Mouse (Mus musculus) liver, embryonic 11.5 days (tissue): ENCODE data around the gene Nepn. TPM values are rescaled to one million over a fixed set of nuclear protein-coding genes. Genes with fewer than 3 reads are reported as not detected.
"Not testable (repeated sequence)": the region's sequence is repeated elsewhere in the genome, so short reads cannot be mapped to it uniquely, and the experiment has no call there.

Experiments
- ATAC-seq: fragments of 200-750 bp; cut with Nextera tagmentation; replicated peaks from 2 replicates; pipeline ENCODE4 v1.8.0; 2017; ENCODE audit warnings: moderate number of reproducible peaks, mild to moderate bottlenecking, moderate TSS enrichment, moderate library complexity; ENCODE audit not compliant: low FRiP score
- DNase-seq: peaks from one replicate; pipeline ENCODE4 v3.0.0-alpha.2; 2017; ENCODE audit warnings: low spot score
- H3K27ac ChIP-seq: fragments of 300-500 bp; sonication (generic); 2 replicates; pipeline ENCODE4 v1.5.1; 2014; ENCODE audit warnings: mild to moderate bottlenecking, low read depth, low read length, control low read depth
- H3K27me3 ChIP-seq: fragments of 300-500 bp; sonication (generic); replicated peaks from 2 replicates; pipeline ENCODE4 v1.6.1; 2014; ENCODE audit warnings: low read length, mixed read lengths; ENCODE audit not compliant: control insufficient read depth, insufficient read depth
- H3K36me3 ChIP-seq: fragments of 300-500 bp; sonication (generic); 2 replicates; pipeline ENCODE4 v1.6.1; 2014; ENCODE audit warnings: mild to moderate bottlenecking, low read length, moderate library complexity, mixed read lengths; ENCODE audit not compliant: control insufficient read depth, insufficient read depth
- H3K4me1 ChIP-seq: fragments of 300-500 bp; sonication (generic); replicated peaks from 2 replicates; pipeline ENCODE4 v1.6.1; 2014; ENCODE audit warnings: low read length, mixed read lengths; ENCODE audit not compliant: control insufficient read depth, insufficient read depth
- H3K4me2 ChIP-seq: fragments of 300-500 bp; sonication (generic); 2 replicates; pipeline ENCODE4 v1.6.1; 2014; ENCODE audit warnings: mild to moderate bottlenecking, control low read depth, moderate library complexity
- H3K4me3 ChIP-seq: fragments of 300-500 bp; sonication (generic); 2 replicates; pipeline ENCODE4 v1.5.1; 2014; ENCODE audit warnings: low read depth, low read length, control low read depth
- H3K9ac ChIP-seq: fragments of 300-500 bp; sonication (generic); 2 replicates; pipeline ENCODE4 v1.6.1; 2014; ENCODE audit warnings: low read depth, low read length, control low read depth
- H3K9me3 ChIP-seq: fragments of 300-500 bp; sonication (generic); 2 replicates; pipeline ENCODE4 v1.6.1; 2016; ENCODE audit warnings: low read length, inconsistent platforms, mixed read lengths; ENCODE audit not compliant: control insufficient read depth
- WGBS: fragments of 180-500 bp; shearing (Covaris S2); extraction: QIAGEN DNeasy Blood & Tissue Kit; methylation state at CpG from one replicate; pipeline ENCODE4 v1.1.7; 2014; 5-methylcytosine and 5-hydroxymethylcytosine counted together
- polyA plus RNA-seq: library from polyadenylated mRNA; unstranded; fragments of >200 nt; fragmentation: Nextera tagmentation; extraction: Ambion mirVana; gene quantifications from 2 replicates; pipeline ENCODE4 v1.2.1, GENCODE M21; 2014

Nepn gene
- polyA plus RNA-seq, result 2.1 and 3.8 TPM in 2 replicates

DNA sequence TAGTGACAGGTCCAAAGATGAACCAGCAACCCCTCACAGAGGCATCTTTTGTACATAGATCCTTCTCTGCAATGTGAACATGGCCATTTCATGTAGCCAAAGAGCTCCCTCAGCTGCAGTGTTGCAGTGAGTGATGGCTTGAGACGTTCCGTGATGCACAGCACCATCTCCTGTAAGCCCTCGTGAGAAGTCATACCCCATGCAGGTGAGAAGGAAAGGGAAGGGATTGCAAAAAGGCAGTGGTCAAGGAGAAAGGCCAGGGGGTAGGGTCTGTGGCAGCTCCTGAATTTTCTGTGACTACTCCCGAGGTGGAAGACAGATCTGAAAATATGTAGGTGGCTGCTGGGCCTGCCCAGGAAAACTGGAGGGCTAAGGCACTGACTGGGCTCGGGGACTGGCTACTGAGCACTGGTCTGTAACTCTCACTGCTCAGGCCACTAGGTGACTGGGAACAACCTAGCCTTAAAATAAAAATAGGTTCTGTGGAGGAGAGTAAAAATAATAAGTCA, at the start of gene Nepn:
Nepn (plus strand) TSS at position 51 of the 509 bp plus-strand sequence.
- WGBS, result 68% methylated on average over 5 of the region's 5 CpGs
- Histone ChIP-seq H3K4me2 (no peak within 1 kb of the TSS), H3K9me3 (no peaks in the 10 kb centered on the region), H3K4me1 (no peaks in the 10 kb centered on the region), H3K36me3 (no peaks in the 10 kb centered on the region), H3K27me3 (no peaks in the 10 kb centered on the region), H3K9ac (no peak within 1 kb of the TSS), H3K4me3 (no peak within 1 kb of the TSS), H3K27ac (no peak within 1 kb of the TSS)
- ATAC-seq, result no peak
- no peak for DNase-seq

DNA sequence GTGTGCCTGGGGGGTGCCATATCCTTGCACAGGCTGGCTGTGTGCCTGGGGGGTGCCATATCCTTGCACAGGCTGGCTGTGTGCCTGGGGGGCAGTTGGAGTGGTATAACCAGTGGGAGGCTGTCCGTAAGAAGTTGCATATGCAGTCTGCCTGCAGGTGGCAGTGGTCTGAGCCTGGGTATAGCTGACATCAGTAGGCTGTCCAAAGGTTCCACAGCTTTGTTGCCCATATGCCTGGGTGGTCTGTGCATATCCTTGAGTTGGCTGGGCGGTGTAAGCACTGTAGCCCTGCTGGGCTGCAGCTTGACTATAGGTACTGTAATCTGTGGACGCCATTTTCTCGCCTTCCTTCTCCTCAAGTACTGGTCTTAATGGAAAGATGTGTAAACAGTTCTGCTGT, 45.4 kb upstream of the Nepn start:
- WGBS, result 96% methylated on average over 4 of the region's 4 CpGs
- H3K36me3 ChIP-seq, result peaks cover 11% of the 10 kb centered on the region
- H3K4me3 ChIP-seq, H3K9ac ChIP-seq, H3K27ac ChIP-seq, ATAC-seq, DNase-seq, H3K9me3 ChIP-seq, H3K4me2 ChIP-seq, H3K4me1 ChIP-seq, H3K27me3 ChIP-seq: not testable (repeated sequence)

DNA sequence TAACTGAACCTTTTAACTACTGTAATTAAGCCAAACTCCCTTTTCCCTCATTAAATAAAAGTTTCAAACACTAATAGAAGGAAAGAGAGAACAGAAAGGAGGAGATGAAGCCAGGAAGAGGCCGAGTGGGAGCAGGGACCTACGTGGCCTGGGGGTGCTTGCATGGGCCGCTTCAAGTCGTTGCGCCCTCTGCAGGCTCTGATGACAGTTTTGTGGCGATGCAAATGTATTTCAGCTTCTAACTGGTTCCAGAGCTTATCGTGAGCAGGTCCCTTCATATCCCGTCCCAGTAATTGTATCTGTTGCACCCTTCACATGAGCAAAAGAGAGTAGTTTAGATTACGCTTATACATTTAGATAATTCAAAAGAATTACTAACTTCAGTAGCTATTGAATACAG, 35.6 kb upstream of the Nepn start:
- WGBS, result 82% methylated on average over 9 of the region's 9 CpGs
- H3K4me2 ChIP-seq, result no peak overlapping the region
- no peaks in the 10 kb centered on the region for H3K4me1 ChIP-seq
- H3K27ac ChIP-seq, result no peak overlapping the region
- H3K9me3 ChIP-seq, result no peaks in the 10 kb centered on the region
- no peak for ATAC-seq
- H3K36me3 ChIP-seq, result peaks cover 15% of the 10 kb centered on the region
- H3K9ac ChIP-seq, result no peak overlapping the region
- H3K27me3 ChIP-seq, result no peaks in the 10 kb centered on the region
- no peak overlapping the region for H3K4me3 ChIP-seq
- DNase-seq, result no peak

DNA sequence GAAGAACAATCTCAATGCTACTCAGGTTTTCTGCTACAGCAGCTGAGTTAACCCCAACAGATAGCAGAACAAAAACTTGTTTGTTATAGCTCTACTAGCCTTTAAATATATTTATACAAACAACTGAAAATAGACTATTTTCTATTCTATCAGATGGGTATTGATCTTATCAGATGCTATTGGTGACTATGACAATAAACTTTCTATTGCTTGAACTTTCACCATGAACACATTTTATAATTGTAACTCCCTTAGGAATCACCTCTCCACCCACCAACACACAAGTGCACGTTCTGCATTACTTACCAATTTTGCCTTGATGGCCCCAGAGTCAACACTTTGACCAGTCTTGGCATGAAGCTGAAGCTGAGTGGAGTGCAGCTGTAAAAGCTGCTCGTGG, 30.3 kb upstream of the Nepn start, which contains the start of gene Gm26741:
Gm26741 (plus strand) TSS at position 301 of the 400 bp plus-strand sequence.
- WGBS, result 82% methylated on average over 2 of the region's 2 CpGs
- no peak for DNase-seq
- H3K9ac ChIP-seq, result no peak within 1 kb of the TSS
- H3K4me3 ChIP-seq, result no peak within 1 kb of the TSS
- ATAC-seq, result no peak
- H3K27me3 ChIP-seq, result no peaks in the 10 kb centered on the region
- H3K36me3 ChIP-seq, result 0 out of 2 replicates have a peak, but pooled peaks cover 2% of the 10 kb centered on the region
- no peak within 1 kb of the TSS for H3K27ac ChIP-seq
- no peak within 1 kb of the TSS for H3K4me2 ChIP-seq
- no peaks in the 10 kb centered on the region for H3K9me3 ChIP-seq
- H3K4me1 ChIP-seq, result no peaks in the 10 kb centered on the region

DNA sequence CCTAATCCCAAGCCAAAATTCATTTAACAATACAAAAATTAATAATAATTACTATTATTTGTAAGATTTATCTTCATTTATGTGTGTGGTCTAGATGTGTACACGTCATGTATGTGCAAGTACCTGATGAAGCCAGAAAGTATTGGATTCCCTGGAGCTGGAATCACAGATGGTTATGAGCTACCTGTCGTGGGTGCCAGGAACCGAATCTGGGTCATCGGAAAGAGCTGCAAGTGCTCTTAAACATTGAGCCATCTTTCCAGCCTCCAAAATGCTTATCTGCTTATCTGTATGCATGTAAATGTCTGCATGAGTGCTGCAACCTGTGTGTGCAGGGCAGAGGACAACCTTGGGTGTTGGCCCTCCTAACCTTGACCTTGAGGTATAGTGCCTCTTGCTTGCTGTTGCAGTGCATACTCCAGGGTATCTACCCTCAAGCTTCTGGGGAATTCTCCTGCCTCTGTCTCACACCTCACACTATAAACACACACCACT, 28.5 kb upstream of the Nepn start:
- Histone ChIP-seq H3K36me3 (0 out of 2 replicates have a peak, but pooled peaks cover 2% of the 10 kb centered on the region), H3K9me3 (no peaks in the 10 kb centered on the region), H3K4me1 (no peaks in the 10 kb centered on the region), H3K27me3 (no peaks in the 10 kb centered on the region), H3K27ac (no peak overlapping the region), H3K4me3 (no peak overlapping the region), H3K4me2 (no peak overlapping the region), H3K9ac (no peak overlapping the region)
- 98% methylated on average over 4 of the region's 4 CpGs for WGBS
- no peak for ATAC-seq
- no peak for DNase-seq

DNA sequence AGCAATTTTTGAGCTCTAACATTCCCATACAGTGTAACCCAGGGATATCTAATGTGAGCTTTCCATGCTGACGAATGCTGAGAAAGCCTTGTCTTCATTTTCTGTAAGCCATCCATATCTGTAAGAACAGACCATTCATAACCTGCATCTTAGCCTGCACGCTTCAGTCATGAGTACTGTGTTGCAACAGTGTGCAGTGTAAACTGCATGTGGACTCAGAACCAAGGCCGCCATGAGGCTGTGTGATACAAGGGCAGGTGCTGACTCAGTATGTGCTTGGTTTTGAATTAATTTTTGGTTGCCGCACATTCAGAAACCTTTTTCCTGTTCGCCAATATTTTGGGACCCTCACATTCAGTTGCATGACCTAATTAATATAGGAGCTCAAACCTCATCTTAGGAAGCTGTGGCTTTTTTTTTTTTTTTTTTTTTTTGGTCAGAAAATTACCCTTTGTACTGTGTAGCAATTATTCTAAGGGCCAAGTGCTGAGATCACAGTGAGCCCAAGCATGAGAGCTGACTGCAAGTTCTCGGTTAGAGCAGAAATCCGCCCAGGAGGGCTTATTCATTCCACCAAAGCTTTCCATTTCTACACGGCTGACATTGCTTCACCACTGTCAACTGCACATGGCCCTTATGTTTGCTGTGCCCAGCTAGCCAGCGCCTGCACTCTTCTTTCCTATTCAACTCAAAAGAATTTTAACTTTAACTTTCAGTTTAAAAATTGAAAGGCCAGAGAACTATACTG, 27.7 kb upstream of the Nepn start:
- 90% methylated on average over 9 of the region's 9 CpGs for WGBS
- DNase-seq, result no peak
- no peak overlapping the region for H3K4me3 ChIP-seq
- no peaks in the 10 kb centered on the region for H3K9me3 ChIP-seq
- ATAC-seq, result no peak
- 0 out of 2 replicates have a peak, but pooled peaks cover 2% of the 10 kb centered on the region for H3K36me3 ChIP-seq
- H3K27me3 ChIP-seq, result no peaks in the 10 kb centered on the region
- H3K27ac ChIP-seq, result no peak overlapping the region
- H3K9ac ChIP-seq, result no peak overlapping the region
- H3K4me2 ChIP-seq, result no peak overlapping the region
- no peaks in the 10 kb centered on the region for H3K4me1 ChIP-seq

DNA sequence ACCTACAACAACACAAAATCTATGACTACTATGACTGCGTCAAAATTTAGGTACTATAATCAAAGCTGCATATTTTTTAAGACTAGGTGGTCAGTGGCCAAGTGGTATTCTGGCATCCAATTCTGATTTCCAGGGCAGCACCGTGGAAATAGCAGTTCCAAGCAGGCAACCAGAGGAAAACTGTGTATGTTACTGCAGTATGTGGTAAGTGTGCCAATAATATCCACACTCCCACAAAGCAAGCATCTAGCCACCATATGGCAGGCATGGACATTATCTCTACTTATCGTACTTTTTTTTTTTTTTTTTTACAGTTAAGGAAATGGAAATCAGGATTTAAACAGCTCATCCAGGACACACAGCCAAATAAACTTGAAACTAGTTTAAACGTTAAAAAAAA, 20.4 kb upstream of the Nepn start:
- ATAC-seq (no peak), DNase-seq (no peak)
- Histone ChIP-seq H3K36me3 (no peaks in the 10 kb centered on the region), H3K27me3 (no peaks in the 10 kb centered on the region), H3K4me1 (no peaks in the 10 kb centered on the region), H3K9ac (no peak overlapping the region), H3K4me3 (no peak overlapping the region), H3K4me2 (no peak overlapping the region), H3K9me3 (no peaks in the 10 kb centered on the region), H3K27ac (no peak overlapping the region)
- WGBS, result 83% methylated on average over 4 of the region's 4 CpGs

DNA sequence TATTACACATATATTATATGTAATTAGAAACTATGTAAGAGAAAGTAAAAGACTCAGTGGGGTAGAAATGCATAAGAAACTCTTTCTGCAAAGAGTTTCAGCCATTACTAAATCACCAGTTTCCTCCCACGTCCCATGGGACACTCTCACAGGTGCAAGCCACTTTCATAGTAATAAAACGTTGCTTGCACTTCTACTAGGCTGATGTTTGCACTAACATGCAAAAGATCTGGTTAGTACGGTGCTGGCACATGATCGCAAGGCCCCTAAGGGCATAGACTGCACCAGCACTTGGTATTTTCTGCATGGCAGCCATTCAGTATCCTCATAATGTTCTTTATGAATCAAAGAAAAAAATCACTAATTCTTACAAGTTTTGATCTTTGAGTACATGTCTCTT, 14.9 kb upstream of the Nepn start:
- ATAC-seq, result no peak
- Histone ChIP-seq H3K27me3 (no peaks in the 10 kb centered on the region), H3K4me1 (no peaks in the 10 kb centered on the region; the same call in 1 of the 2 replicates), H3K36me3 (no peaks in the 10 kb centered on the region), H3K27ac (no peak overlapping the region), H3K4me3 (no peak overlapping the region), H3K4me2 (no peak overlapping the region), H3K9me3 (no peaks in the 10 kb centered on the region), H3K9ac (no peak overlapping the region)
- no peak for DNase-seq
- 78% methylated on average over 4 of the region's 4 CpGs for WGBS

DNA sequence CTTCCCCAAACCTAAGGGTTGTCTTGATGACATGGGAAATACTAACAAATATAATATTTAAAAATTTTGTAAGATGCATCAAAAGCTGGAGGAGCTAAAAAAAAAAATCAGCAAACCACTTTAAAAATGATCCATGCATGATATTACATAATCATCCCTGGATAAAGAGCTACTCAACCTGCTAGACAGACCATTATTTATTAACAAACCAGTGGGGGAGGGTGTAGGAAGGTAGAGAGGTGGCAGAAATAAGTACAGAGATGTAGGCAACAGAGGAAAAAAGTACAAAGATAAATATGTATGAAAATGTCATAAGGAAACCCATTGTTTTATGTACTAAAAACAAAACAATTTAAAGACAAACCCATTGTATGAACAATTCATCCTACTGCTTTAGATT, 14.1 kb upstream of the Nepn start:
- no peak for ATAC-seq
- no peaks in the 10 kb centered on the region for H3K27me3 ChIP-seq

More for the DNA sequence above, 14.1 kb upstream of the Nepn start:
- H3K9ac ChIP-seq, result no peak overlapping the region
- no peaks in the 10 kb centered on the region for H3K9me3 ChIP-seq
- no peak overlapping the region for H3K4me3 ChIP-seq
- DNase-seq, result no peak
- no peaks in the 10 kb centered on the region for H3K36me3 ChIP-seq
- H3K4me2 ChIP-seq, result no peak overlapping the region
- no peak overlapping the region for H3K27ac ChIP-seq
- no peaks in the 10 kb centered on the region; the same call in 1 of the 2 replicates for H3K4me1 ChIP-seq
